Mouse (Mus musculus) kidney, adult 2 months (tissue): ENCODE measurements around the gene Lsp1.

Experiments
- CTCF ChIP-seq: fragments of 200-500 bp; conservative IDR thresholded peaks from 2 replicates; pipeline ENCODE4 v1.5.1; 2011; ENCODE audit warnings: low read depth, mild to moderate bottlenecking, control low read depth, low read length, moderate library complexity, mixed read lengths; ENCODE audit not compliant: insufficient read depth, insufficient read length
- POLR2A ChIP-seq: fragments of 200-500 bp; IDR thresholded peaks from one replicate; pipeline ENCODE4 v1.6.1; 2011; ENCODE audit warnings: low read depth, low read length, control low read depth

DNA sequence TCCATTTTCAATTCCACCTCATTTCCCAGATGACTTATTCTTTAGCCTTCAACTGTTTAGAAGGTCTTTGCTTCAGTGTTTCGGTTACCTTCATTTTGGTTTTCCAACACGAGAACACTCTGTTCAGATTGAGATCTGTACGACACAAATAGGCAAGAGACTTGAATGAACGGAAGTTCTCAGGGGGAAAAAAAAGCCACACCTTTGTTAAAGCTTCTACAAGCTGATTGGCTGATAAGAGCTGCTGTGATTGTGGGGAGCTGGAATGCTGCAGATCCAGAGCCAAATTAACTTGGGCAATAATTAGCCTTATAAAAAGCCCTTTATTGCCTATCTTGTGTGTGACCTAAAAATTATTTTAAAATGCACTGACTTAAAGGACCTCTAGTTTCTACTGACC lies 45.3 kb upstream of the Lsp1 start:
- no peak for TF ChIP-seq POLR2A
- no peak for TF ChIP-seq CTCF
